Mouse (Mus musculus) testis, adult 10 weeks (tissue): Measurements from ENCODE around the gene Ugt2a1. TPM values are rescaled to one million over a fixed set of nuclear protein-coding genes. Genes with fewer than 3 reads are reported as not detected.

Source experiments
- polyA plus RNA-seq: library from polyadenylated mRNA; stranded (reverse); fragments of 350-450 nt; fragmentation: Illumina TruSeq; extraction: RNeasy Lipid Tissue Mini Kit (QIAGEN cat#74804); gene quantifications from one replicate; pipeline ENCODE4 v1.2.3, GENCODE M21; 2014; ENCODE audit warnings: low read depth, low replicate concordance

Gene Ugt2a1
- not detected for polyA plus RNA-seq

DNA sequence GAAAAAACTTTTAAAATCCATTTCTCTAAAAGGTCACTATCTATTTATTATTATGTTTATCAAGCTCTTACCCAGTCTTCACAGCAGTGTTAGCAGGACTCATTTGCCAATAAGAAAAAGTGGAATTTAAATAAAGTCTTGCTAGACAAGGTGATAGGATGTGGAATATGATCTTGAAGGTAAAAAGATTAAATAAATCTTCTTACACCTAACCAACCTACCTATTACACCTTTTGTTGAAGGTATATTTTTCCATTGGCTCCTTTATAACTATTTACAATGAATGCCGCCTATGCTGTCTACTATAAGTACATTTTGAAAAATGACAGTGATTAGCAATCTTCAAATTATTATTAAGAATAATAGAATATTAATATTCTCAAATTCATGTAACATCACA, at the start of gene Ugt2a1:
TSS of gene Ugt2a1 (minus strand) at position 101 of the 400 bp plus-strand sequence.

GRCm38 (mm10) chr5:87538111-87538510, 47.4 kb upstream of the Ugt2a1 start, which contains the start of gene Sult1b1:
TSS of gene Sult1b1 (minus strand) at chr5:87538195.

GRCm38 (mm10) chr5:87486706-87487105, 4.0 kb downstream of the Ugt2a1 start, which contains the start of gene Gm43638:
TSS of gene Gm43638 (minus strand) at chr5:87486806.

GRCm38 (mm10) chr5:87482160-87482559, 8.5 kb downstream of the Ugt2a1 start, which contains the start of gene Ugt2a2:
TSS of gene Ugt2a2 (minus strand) at chr5:87482260.

DNA sequence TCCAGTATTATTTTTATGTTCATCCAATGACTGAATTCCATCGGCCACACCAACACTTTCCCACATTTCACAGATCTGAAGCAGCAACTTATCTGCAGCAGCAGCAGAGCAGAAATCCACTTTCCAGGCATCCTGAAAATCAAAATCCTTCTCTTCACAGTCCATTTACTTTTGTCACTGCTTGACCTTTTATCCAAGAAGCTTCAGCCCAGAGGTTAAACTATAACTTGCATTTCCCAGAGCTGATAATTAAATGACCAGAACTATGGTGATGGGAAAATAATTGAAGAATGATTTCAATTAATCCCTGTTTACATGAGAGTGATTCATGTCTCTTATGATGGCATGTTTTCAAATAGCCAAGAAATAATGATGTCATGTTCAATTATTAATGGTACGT, 66.6 kb downstream of the Ugt2a1 start, which contains the start of gene Ugt2b38:
TSS of gene Ugt2b38 (minus strand) at position 163 of the 400 bp plus-strand sequence.

Other genes starting within 250 kb of the Ugt2a1 start
- gene Ugt2b37, start 236.1 kb downstream of the Ugt2a1 start, polyA plus RNA-seq, result not detected
- gene Ugt2a3, start 153.7 kb downstream of the Ugt2a1 start, polyA plus RNA-seq, result 0.13 TPM
- not detected for gene Ugt2b38, start 66.7 kb downstream of the Ugt2a1 start, polyA plus RNA-seq
- gene Ugt2a2, start 8.6 kb downstream of the Ugt2a1 start, polyA plus RNA-seq, result not detected
- gene Gm43638, start 4.1 kb downstream of the Ugt2a1 start, polyA plus RNA-seq, result not detected
- 0.63 TPM for gene Sult1b1, start 47.3 kb upstream of the Ugt2a1 start, polyA plus RNA-seq
- gene Sult1d1, start 78.2 kb upstream of the Ugt2a1 start, polyA plus RNA-seq, result 0.50 TPM
- 76.8 TPM for gene Sult1e1, start 100.7 kb upstream of the Ugt2a1 start, polyA plus RNA-seq
- gene Csn1s1, start 175.3 kb upstream of the Ugt2a1 start, polyA plus RNA-seq, result not detected
- gene Csn2, start 208.8 kb upstream of the Ugt2a1 start, polyA plus RNA-seq, result 0.29 TPM